Mouse (Mus musculus) spleen, postnatal 10 days (tissue): ENCODE data around the gene Adm2.

ENCODE experiments used
- DNase-seq, 2 experiments: peaks; one replicate each; pipeline ENCODE4 v3.0.0; 2021 to 2022; ENCODE audit warnings: low spot score in 2 of 2

Adm2 gene

GRCm38 (mm10) chr15:89322670-89323522 is at the start of gene Adm2:
Gene Adm2 (plus strand): TSS chr15:89322720.
- no peak for DNase-seq

- DNase-seq: no peak
These were observed 47.0 kb upstream of the Adm2 start for GRCm38 (mm10) chr15:89275497-89275896.

GRCm38 (mm10) chr15:89277366-89277765 is 45.2 kb upstream of the Adm2 start:
- no peak for DNase-seq

GRCm38 (mm10) chr15:89282546-89282945 is 40.0 kb upstream of the Adm2 start:
- DNase-seq: no peak

GRCm38 (mm10) chr15:89284094-89284493 is 38.4 kb upstream of the Adm2 start:
- no peak for DNase-seq

- no peak for DNase-seq
These were observed 37.5 kb upstream of the Adm2 start for GRCm38 (mm10) chr15:89285004-89285403.

GRCm38 (mm10) chr15:89285478-89285877 is 37.0 kb upstream of the Adm2 start:
- no peak for DNase-seq

GRCm38 (mm10) chr15:89286114-89286513 is 36.4 kb upstream of the Adm2 start:
- no peak for DNase-seq

GRCm38 (mm10) chr15:89286582-89286981 is 35.9 kb upstream of the Adm2 start:
- no peak for DNase-seq

- no peak for DNase-seq
These were observed 34.2 kb upstream of the Adm2 start for GRCm38 (mm10) chr15:89288227-89288767.

GRCm38 (mm10) chr15:89289455-89289854 is 33.1 kb upstream of the Adm2 start:
- no peak for DNase-seq

- DNase-seq: no peak
These were observed 31.0 kb upstream of the Adm2 start for GRCm38 (mm10) chr15:89291521-89291920.

GRCm38 (mm10) chr15:89292795-89293194 is 29.7 kb upstream of the Adm2 start:
- no peak for DNase-seq

- DNase-seq: no peak
These were observed 28.7 kb upstream of the Adm2 start for GRCm38 (mm10) chr15:89293778-89294177.

- DNase-seq: no peak
These were observed 26.8 kb upstream of the Adm2 start for GRCm38 (mm10) chr15:89295580-89296165.

GRCm38 (mm10) chr15:89296465-89296864 is 26.1 kb upstream of the Adm2 start:
- no peak for DNase-seq

- DNase-seq: no peak
These were observed 24.8 kb upstream of the Adm2 start for GRCm38 (mm10) chr15:89297695-89298094.

GRCm38 (mm10) chr15:89300180-89300579 is 22.3 kb upstream of the Adm2 start:
- no peak for DNase-seq

GRCm38 (mm10) chr15:89300600-89300999 is 21.9 kb upstream of the Adm2 start:
- DNase-seq: no peak

GRCm38 (mm10) chr15:89305966-89306365 is 16.6 kb upstream of the Adm2 start:
- no peak for DNase-seq

- DNase-seq: no peak
These were observed 15.1 kb upstream of the Adm2 start for GRCm38 (mm10) chr15:89307461-89307860.

- no peak for DNase-seq
These were observed 13.9 kb upstream of the Adm2 start for GRCm38 (mm10) chr15:89308406-89309139.
